Mouse (Mus musculus): ENCODE measurements at regions not wholly inside any gene's neighbourhood (a gene's known extent, or its start where the extent isn't known, plus 50 kb on each side); places are given as distances from the start of the nearest gene placed in this dataset.
A peak's percentile ranks its signal among the peaks of the same experiment; 100 is the strongest.

DNA sequence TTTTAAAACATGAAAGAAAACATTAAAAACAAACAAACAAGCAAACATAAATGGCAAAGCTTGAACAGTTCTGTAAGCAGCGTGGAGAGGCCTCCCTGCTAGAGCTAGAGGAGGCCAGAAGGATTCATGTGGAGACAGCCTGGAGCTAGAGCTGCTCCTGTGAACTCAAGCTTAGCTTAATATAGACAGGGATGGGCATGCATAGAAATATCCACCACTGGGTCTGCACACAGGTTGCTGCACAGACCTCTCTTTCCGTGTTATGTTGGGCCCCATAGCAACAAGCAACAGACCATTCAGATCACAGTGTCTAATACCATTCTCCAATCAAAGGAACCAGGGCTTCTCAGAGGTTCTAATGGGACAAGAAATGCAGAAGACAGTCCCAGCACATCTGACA, 122.9 kb upstream of the Magi3 start:
- no peak for DNase-seq

- DNase-seq: no peak
These were observed 122.0 kb upstream of the Magi3 start for GRCm38 (mm10) chr3:104342220-104342619.

DNA sequence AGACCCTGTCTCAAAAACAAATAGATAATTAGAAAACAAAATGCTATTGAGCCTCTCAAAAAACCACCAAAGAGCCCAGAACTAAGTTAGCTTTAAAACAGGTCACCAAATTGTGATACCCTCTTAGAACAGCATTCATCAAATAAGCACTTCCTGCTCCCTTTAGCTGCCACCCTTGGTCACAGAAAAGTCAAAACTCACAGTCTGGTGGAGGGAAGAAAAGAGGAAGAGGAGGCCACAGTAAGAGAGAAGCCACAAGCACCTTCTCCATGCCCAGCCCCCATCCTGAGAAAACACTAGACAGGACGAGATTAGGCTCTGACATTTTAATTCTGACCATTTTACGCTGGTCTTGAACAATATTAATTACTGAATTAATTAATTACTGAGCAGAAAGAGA, 120.2 kb upstream of the Magi3 start:
- no peak for DNase-seq

DNA sequence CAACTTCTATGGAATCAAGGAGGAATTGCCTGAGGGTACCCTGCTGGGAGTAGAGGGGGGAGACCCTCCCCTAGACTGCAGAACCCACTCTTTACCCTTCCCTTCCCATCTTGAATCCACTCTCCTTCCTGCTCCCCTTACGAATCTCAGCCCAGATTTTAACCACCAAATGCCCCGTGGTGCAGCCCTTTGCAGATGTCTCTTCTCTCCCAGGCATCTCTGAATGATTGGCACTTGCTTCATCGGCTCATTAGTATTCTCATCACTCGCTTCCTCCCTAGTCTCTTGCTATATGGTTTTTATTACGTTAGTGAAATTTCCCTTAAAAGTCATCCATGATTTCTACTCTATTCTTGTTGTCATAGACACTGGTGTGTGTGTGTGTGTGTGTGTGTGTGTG, 116.7 kb upstream of the Magi3 start:
- DNase-seq: no peak

GRCm38 (mm10) chr3:104336308-104336707, 116.1 kb upstream of the Magi3 start:
- no peak for DNase-seq

- peak; percentile 21 to 63 for DNase-seq
These were observed 114.6 kb upstream of the Magi3 start for GRCm38 (mm10) chr3:104334760-104335159.

DNA sequence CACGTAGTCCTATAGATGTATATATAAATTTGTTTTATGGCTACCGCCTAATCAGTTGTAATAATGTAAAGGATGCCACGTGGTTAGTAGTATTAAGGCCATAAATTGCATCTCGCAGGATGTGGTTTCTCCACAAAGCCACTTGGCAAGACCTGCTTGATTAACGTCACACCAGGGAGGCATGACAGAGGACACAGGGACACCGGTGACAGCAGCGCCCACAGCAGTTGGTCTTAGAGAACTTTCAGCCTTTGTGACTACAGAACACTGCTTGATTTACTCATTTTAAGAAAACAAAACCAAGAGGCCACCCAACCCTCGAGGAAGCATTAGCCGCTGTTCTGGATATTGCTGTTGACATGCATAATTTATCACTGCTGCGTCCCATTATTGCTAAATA, 113.2 kb upstream of the Magi3 start:
- no peak for DNase-seq

DNA sequence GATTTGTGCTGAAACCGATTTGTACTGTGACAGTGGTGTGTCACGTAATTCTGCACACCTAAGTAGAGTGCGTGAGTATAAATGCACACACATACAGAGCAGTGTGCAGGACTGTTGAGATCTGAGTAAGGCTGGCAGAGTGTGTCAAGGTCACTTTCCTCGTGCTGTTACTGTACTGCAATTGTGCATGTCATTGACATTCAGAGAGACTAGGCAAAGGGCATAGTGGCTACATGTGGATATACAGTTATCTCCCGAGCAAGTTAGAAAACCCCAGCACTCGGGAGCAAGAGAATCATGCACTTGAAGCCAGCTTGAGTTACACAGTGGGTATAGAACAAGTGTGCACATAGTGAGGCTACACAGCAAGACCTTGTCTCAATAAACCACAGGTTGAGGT, 110.5 kb upstream of the Magi3 start:
- DNase-seq: no peak

GRCm38 (mm10) chr3:104327829-104328228, 107.7 kb upstream of the Magi3 start:
- no peak for DNase-seq

DNA sequence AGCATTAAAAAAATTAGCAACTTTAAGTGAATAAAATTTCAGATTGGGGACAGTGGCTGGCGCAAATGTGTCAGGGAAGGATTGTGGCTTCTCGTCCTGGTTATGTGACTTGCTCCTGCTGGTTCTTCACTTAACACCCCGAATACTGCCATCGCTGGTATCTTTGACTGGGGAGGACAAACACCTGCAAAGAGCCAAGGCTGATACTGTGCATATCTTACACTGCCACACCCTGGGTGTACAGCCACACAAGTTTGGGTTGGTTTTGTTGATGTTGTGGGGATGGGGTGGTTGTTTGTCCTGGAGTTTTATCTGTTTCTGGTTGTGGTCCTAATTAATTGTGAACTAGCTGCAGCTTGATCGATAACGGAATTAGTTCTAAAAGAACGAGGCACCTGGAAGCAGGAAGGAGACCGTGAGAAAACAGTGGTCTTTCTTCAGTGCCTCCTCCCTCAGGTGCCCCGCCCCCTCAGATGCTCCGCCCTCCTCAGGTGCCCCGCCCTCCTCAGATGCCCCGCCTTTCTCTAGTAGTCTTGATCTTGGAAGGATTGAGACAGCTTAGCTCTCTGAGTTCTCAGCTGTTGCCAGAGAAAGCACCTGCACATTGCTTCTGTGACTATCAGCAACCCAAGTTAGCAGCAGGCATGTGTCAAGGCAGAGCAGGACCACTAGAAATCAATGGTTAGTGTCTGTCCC, 107.0 kb upstream of the Magi3 start:
- no peak for DNase-seq

DNA sequence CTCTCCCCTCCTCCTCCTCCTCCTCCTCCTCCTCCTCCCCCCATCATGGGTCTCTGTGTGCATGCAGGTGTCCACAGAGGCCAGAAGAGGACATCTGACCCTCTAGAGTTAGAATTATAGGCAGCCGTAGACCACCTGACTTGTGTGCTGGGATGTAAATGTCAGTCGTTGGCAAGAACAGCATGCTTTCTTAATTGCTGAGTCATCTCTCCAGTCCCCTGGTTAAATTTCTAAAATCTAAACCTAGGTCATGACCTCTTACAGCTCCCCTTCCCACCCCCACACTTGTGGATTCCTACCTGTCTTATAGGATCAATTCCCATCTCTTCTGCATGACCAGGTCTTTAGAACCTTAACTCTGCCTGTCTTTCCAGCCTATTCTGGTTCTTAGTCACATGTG, 102.4 kb upstream of the Magi3 start:
- DNase-seq: no peak

DNA sequence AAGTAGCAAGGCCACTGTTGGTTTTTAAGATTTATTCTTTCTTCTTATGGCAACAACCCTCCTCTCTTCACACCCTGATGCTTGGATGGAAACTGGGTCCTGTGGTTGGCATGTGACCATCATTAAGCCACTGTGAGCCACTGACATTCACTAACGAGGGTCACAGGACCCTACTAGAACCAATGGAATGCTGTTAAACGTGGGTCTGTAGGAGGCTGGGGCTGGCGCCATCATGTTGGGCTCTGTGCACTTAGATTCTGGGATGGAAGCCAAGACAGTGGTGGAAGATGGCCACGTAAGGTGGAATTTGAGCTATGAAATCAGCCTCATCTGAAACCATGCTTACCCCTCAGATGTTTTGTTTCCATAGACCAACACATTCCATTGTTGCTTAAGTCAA, 100.2 kb upstream of the Magi3 start:
- DNase-seq: peak; percentile 15 to 60

- no peak for DNase-seq
These were observed 99.2 kb upstream of the Magi3 start for GRCm38 (mm10) chr3:104319377-104319776.

- DNase-seq: peak; percentile 56 to 88
These were observed 98.7 kb upstream of the Magi3 start for GRCm38 (mm10) chr3:104318911-104319310.

- DNase-seq: no peak
These were observed 97.4 kb upstream of the Magi3 start for GRCm38 (mm10) chr3:104317528-104317927.

GRCm38 (mm10) chr3:104313063-104313462, 92.9 kb upstream of the Magi3 start:
- DNase-seq: no peak

DNA sequence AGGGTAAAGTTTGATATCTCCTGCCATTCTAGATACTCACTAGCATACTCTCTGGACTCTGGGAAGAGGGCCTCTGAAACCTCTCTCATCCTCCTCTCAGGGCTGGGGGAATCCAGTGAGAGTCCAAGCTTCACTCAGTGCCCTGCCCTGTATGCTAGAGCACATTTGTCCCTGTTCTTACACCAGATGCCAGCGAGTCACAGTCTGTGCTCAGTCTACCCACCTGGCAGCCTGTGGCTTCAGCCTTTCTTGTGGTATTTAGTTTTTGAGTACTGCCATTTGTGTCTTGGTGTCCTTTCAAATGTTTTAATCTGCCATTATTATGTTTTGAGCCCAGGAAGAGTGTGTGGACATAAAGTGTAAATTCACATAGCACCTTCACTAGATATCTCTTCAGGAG, 86.8 kb upstream of the Magi3 start:
- no peak for DNase-seq

GRCm38 (mm10) chr3:104305904-104306563, 85.9 kb upstream of the Magi3 start:
- no peak for DNase-seq

GRCm38 (mm10) chr3:104303577-104303976, 83.4 kb upstream of the Magi3 start:
- no peak for DNase-seq

GRCm38 (mm10) chr3:104300201-104300600, 80.0 kb upstream of the Magi3 start:
- DNase-seq: no peak

DNA sequence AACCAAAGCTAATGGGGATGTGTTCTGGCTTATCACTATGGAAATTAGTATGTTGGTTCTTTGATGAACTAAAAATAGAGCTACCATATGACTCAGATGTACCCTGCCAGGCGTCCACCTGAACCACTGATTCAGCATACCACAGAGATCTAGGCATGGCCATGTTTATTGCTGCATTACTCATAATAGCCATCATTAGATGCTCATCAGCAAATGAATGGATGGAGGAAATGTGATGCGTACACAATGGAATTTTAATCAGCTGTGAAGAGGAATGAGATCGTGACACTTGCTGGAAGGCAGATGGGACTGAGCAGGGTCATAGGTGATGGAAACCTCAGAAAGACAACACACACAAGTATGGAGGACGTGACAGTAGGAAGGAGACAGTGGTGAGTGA, 78.7 kb upstream of the Magi3 start:
- no peak for DNase-seq

- DNase-seq: no peak
These were observed 78.2 kb upstream of the Magi3 start for GRCm38 (mm10) chr3:104298409-104298808.

GRCm38 (mm10) chr3:104297112-104297511, 76.9 kb upstream of the Magi3 start:
- no peak for DNase-seq

DNA sequence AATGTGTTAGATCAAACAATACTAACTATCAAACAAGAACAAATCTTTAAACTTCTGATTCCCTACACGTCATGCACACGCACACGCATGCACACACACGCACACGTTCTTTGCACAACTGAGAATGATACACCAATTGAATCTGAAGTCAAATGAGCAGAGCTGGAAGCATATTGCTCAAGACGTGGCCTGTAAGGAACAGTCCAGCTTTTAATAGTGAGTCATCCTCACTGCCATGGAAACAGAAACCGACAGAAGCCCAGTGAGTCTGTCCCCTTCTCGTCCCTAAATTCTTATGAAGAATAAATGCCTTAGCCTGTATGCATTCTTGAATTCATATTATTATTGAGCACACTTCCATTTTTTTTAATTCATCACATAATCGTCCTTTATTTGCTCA, 75.7 kb upstream of the Magi3 start:
- no peak for DNase-seq

Data from lung, postnatal 4 days (tissue).